Mouse (Mus musculus): ENCODE measurements around the gene Slc10a4.
"Not testable (repeated sequence)": the region's sequence is repeated elsewhere in the genome, so short reads cannot be mapped to it uniquely, and the experiment has no call there.

Gene Slc10a4

GRCm38 (mm10) chr5:73006784-73007581 is at the start of gene Slc10a4:
Gene Slc10a4 (plus strand): TSS chr5:73006883.
- no peak for DNase-seq (ENCODE audit: low spot score)

- no peak for DNase-seq (ENCODE audit: low spot score)
These were observed 49.4 kb upstream of the Slc10a4 start for GRCm38 (mm10) chr5:72957281-72957680.

- DNase-seq (ENCODE audit: low spot score) = no peak
These were observed 46.6 kb upstream of the Slc10a4 start for GRCm38 (mm10) chr5:72960096-72960495.

GRCm38 (mm10) chr5:72965706-72966105 is 41.0 kb upstream of the Slc10a4 start:
- no peak for DNase-seq (ENCODE audit: low spot score)

GRCm38 (mm10) chr5:72972435-72972834 is 34.2 kb upstream of the Slc10a4 start:
- no peak for DNase-seq (ENCODE audit: low spot score)

GRCm38 (mm10) chr5:72972934-72973333 is 33.7 kb upstream of the Slc10a4 start:
- DNase-seq (ENCODE audit: low spot score) = no peak

- no peak for DNase-seq (ENCODE audit: low spot score)
These were observed 32.1 kb upstream of the Slc10a4 start, which contains the start of gene Gm10135 for GRCm38 (mm10) chr5:72974602-72975001. Gene Gm10135 (minus strand): TSS chr5:72974702.

GRCm38 (mm10) chr5:72975996-72976395 is 30.7 kb upstream of the Slc10a4 start:
- no peak for DNase-seq (ENCODE audit: low spot score)

- DNase-seq (ENCODE audit: low spot score) = no peak
These were observed 30.1 kb upstream of the Slc10a4 start for GRCm38 (mm10) chr5:72976539-72976938.

- DNase-seq (ENCODE audit: low spot score) = no peak
These were observed 22.6 kb upstream of the Slc10a4 start for GRCm38 (mm10) chr5:72984091-72984490.

GRCm38 (mm10) chr5:72987786-72988185 is 18.9 kb upstream of the Slc10a4 start:
- DNase-seq (ENCODE audit: low spot score) = no peak

- no peak for DNase-seq (ENCODE audit: low spot score)
These were observed 16.9 kb upstream of the Slc10a4 start for GRCm38 (mm10) chr5:72989756-72990155.

GRCm38 (mm10) chr5:72992474-72992873 is 14.2 kb upstream of the Slc10a4 start:
- DNase-seq (ENCODE audit: low spot score) = no peak

GRCm38 (mm10) chr5:72994424-72994823 is 12.3 kb upstream of the Slc10a4 start:
- DNase-seq (ENCODE audit: low spot score) = no peak

GRCm38 (mm10) chr5:72994928-72995327 is 11.8 kb upstream of the Slc10a4 start:
- DNase-seq (ENCODE audit: low spot score) = no peak

- DNase-seq (ENCODE audit: low spot score) = no peak
These were observed 11.3 kb upstream of the Slc10a4 start for GRCm38 (mm10) chr5:72995379-72995778.

- DNase-seq (ENCODE audit: low spot score) = not testable (repeated sequence)
These were observed 8.1 kb upstream of the Slc10a4 start for GRCm38 (mm10) chr5:72998546-72998945.

GRCm38 (mm10) chr5:73004046-73004445 is 2.6 kb upstream of the Slc10a4 start:
- no peak for DNase-seq (ENCODE audit: low spot score)

- no peak for DNase-seq (ENCODE audit: low spot score)
These were observed 888 bp downstream of the Slc10a4 start for GRCm38 (mm10) chr5:73007582-73007959.

GRCm38 (mm10) chr5:73008230-73008629 is 1.5 kb downstream of the Slc10a4 start:
- not testable (repeated sequence) for DNase-seq (ENCODE audit: low spot score)

GRCm38 (mm10) chr5:73011806-73012205 is 5.1 kb downstream of the Slc10a4 start:
- not testable (repeated sequence) for DNase-seq (ENCODE audit: low spot score)

- not testable (repeated sequence) for DNase-seq (ENCODE audit: low spot score)
These were observed 6.4 kb downstream of the Slc10a4 start for GRCm38 (mm10) chr5:73012884-73013610.

- DNase-seq (ENCODE audit: low spot score) = not testable (repeated sequence)
These were observed 7.1 kb downstream of the Slc10a4 start for GRCm38 (mm10) chr5:73013611-73014287.

All from urinary bladder, postnatal 25 days (tissue).